Mouse (Mus musculus) liver, postnatal 0 days (tissue): ENCODE measurements around the gene Msl1. TPM values are rescaled to one million over a fixed set of nuclear protein-coding genes. Genes with fewer than 3 reads are reported as not detected.
A peak's percentile ranks its signal among the peaks of the same experiment; 100 is the strongest.

Experiments
- ATAC-seq: fragments of 200-750 bp; cut with Nextera tagmentation; 2 replicates; pipeline ENCODE4 v1.8.0; 2017; ENCODE audit warnings: mild to moderate bottlenecking, moderate library complexity
- DNase-seq: peaks from one replicate; pipeline ENCODE4 v3.0.0-alpha.2; 2016
- H3K27ac ChIP-seq: fragments of 300-500 bp; sonication (generic); 2 replicates; pipeline ENCODE4 v1.5.1; 2014; ENCODE audit warnings: antibody characterized with exemption, moderate library complexity, mild to moderate bottlenecking, low read depth
- H3K27me3 ChIP-seq: fragments of 300-500 bp; sonication (generic); 2 replicates; pipeline ENCODE4 v1.6.1; 2014; ENCODE audit warnings: low read length, control low read depth, mixed read lengths; ENCODE audit not compliant: insufficient read depth
- H3K36me3 ChIP-seq: fragments of 300-500 bp; sonication (generic); replicated peaks from 2 replicates; pipeline ENCODE4 v1.6.1; 2014; ENCODE audit warnings: mild to moderate bottlenecking, control low read depth, low read length, moderate library complexity, mixed read lengths; ENCODE audit not compliant: insufficient read depth
- H3K4me1 ChIP-seq: fragments of 300-500 bp; sonication (generic); 2 replicates; pipeline ENCODE4 v1.6.1; 2014; ENCODE audit warnings: antibody characterized with exemption, mild to moderate bottlenecking, control low read depth; ENCODE audit not compliant: insufficient read depth
- H3K4me2 ChIP-seq: fragments of 300-500 bp; sonication (generic); 2 replicates; pipeline ENCODE4 v1.6.1; 2014; ENCODE audit warnings: low read depth, mild to moderate bottlenecking, low read length, moderate library complexity, mixed read lengths
- H3K4me3 ChIP-seq: fragments of 300-500 bp; sonication (generic); 2 replicates; pipeline ENCODE4 v1.5.1; 2014; ENCODE audit warnings: low read depth, low read length
- H3K9ac ChIP-seq: fragments of 300-500 bp; sonication (generic); replicated peaks from 2 replicates; pipeline ENCODE4 v1.6.1; 2014; ENCODE audit warnings: mild to moderate bottlenecking, moderate library complexity
- H3K9me3 ChIP-seq: fragments of 300-500 bp; sonication (generic); 2 replicates; pipeline ENCODE4 v1.6.1; 2016; ENCODE audit warnings: mild to moderate bottlenecking, control low read depth, low read length, mixed read lengths
- CTCF ChIP-seq: sonication (generic); IDR thresholded peaks from 2 replicates; pipeline ENCODE4 v1.5.1; 2016; ENCODE audit warnings: antibody characterized with exemption, low read depth
- EP300 ChIP-seq: IDR thresholded peaks from 2 replicates; pipeline ENCODE4 v1.6.1; 2016; ENCODE audit warnings: antibody characterized with exemption, low read depth, mild to moderate bottlenecking
- WGBS: fragments of 180-500 bp; shearing (Covaris S2); extraction: QIAGEN DNeasy Blood & Tissue Kit; methylation state at CpG from one replicate; pipeline ENCODE4 v1.1.7; 2014; ENCODE audit not compliant: insufficient replicate concordance; 5-methylcytosine and 5-hydroxymethylcytosine counted together
- polyA plus RNA-seq: library from polyadenylated mRNA; unstranded; fragments of >200 nt; fragmentation: Nextera tagmentation; extraction: Ambion mirVana; gene quantifications from 2 replicates; pipeline ENCODE4 v1.2.1, GENCODE M21; 2015

Msl1 gene
- polyA plus RNA-seq, 1 experiment from 2014 or later: 5.4 TPM

DNA sequence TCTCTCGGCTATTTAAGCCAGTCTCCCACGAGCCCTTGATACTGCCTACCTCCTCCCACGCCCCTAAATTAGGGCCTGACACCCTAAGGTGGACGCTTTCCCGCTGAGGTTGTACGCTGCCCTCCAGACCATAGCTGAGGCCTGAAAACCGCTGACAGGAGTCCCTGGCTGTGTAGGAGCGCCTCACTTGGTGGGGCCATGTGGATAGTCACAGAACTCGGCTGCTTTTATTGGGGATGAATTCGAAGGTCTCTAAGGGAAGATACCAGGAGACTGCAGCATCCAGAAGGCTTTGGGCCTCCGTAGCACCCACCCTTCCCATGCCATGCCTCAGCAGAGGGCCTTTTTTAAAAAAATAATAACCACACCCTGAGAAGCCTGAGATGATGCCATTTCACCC, 42.6 kb downstream of the Msl1 start:
- Histone ChIP-seq H3K36me3 (peaks cover 11% of the 10 kb centered on the region), H3K27ac (no peak overlapping the region), H3K4me1 (peaks cover 12% of the 10 kb centered on the region), H3K4me2 (peak overlapping the region; percentile 85; the same call in 1 of the 2 replicates), H3K4me3 (no peak overlapping the region), H3K27me3 (peaks cover 19% of the 10 kb centered on the region), H3K9me3 (no peaks in the 10 kb centered on the region), H3K9ac (no peak overlapping the region)
- ATAC-seq (no peak), DNase-seq (no peak)
- TF ChIP-seq CTCF: no peak
- TF ChIP-seq EP300: no peak
- 66% methylated on average over 11 of the region's 11 CpGs for WGBS

DNA sequence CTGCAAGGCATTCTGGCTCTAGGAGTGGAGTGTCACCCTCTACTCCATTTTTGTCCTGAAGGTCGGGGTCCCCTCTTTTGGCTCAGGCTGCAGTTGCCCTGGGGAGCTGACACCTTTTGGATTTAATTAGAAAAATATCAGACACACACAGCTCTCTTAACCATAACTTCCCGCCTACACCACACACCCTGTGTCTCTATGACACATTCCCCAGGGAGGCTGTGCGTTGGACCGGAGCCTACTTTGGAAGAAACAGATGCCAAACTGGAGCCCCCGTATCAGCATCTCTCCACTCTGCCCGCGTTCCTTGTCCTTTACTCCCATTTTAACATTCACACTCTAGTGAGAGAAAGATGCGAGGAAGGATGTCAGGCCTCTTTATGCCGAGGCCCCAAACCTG, 43.2 kb downstream of the Msl1 start:
- peaks cover 19% of the 10 kb centered on the region for H3K27me3 ChIP-seq

DNA sequence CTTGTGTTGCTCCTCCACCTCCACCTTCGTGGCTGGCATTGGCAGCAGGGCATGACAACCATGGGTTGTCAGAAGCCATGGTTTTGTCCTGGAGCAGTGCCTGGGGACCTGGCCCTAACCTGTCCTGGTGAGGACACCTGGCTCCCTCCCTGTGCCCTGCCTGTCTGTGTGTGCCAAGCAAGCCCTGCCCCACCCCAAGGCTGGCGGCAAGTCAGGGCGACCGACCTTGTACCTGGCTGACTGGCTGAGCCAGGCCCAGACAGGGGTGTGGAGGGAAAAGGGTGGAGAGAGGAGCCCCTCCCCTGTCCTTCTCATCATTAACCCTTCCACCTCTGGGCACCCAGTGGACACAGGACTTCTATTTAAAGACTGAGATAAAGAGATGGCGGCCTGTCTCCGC, 44.1 kb downstream of the Msl1 start:
- peaks cover 19% of the 10 kb centered on the region for H3K27me3 ChIP-seq
- no peak overlapping the region for H3K4me3 ChIP-seq
- H3K27ac ChIP-seq: no peak overlapping the region
- ATAC-seq: no peak
- H3K4me1 ChIP-seq: peaks cover 12% of the 10 kb centered on the region
- H3K9me3 ChIP-seq: no peaks in the 10 kb centered on the region
- H3K9ac ChIP-seq: no peak overlapping the region
- no peak for DNase-seq
- no peak for TF ChIP-seq CTCF
- TF ChIP-seq EP300: no peak
- H3K4me2 ChIP-seq: no peak overlapping the region
- H3K36me3 ChIP-seq: no peaks in the 10 kb centered on the region
- 65% methylated on average over 6 of the region's 6 CpGs for WGBS

More for the DNA sequence above, 43.2 kb downstream of the Msl1 start:
- Histone ChIP-seq H3K4me3 (no peak overlapping the region), H3K4me1 (peaks cover 12% of the 10 kb centered on the region), H3K4me2 (no peak overlapping the region), H3K36me3 (peaks cover 5% of the 10 kb centered on the region), H3K27ac (no peak overlapping the region), H3K9ac (no peak overlapping the region), H3K9me3 (no peaks in the 10 kb centered on the region)
- 72% methylated on average over 9 of the region's 9 CpGs for WGBS
- ATAC-seq: no peak
- TF ChIP-seq EP300: no peak
- TF ChIP-seq CTCF: no peak
- DNase-seq: no peak

DNA sequence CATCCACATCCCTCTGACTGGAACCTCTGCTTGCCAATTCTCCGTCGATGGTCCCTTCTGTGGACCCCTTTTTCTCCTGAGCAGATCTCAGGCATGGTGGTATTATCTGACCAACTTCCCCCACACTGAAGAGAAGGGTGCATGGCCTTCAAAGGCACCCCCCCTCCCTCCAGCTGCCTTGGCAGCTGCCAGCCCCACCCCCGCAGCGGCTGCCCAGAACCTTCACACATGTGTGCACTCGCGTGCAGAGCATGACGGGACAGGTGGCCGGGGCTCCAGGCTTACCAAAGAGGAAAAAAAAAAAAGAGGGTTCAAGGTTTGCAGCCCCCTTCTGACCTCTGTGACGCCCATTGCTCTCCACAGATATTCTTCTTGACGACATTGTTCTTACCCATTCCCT, 44.6 kb downstream of the Msl1 start:
- H3K4me1 ChIP-seq: peaks cover 12% of the 10 kb centered on the region
- H3K9me3 ChIP-seq: no peaks in the 10 kb centered on the region
- H3K27me3 ChIP-seq: peaks cover 19% of the 10 kb centered on the region
- no peak overlapping the region for H3K27ac ChIP-seq
- no peak overlapping the region for H3K4me2 ChIP-seq
- no peak overlapping the region for H3K9ac ChIP-seq
- DNase-seq (peak; percentile 56), ATAC-seq (no peak)
- WGBS: 56% methylated on average over 10 of the region's 10 CpGs
- TF ChIP-seq CTCF (no peak), EP300 (no peak)
- no peaks in the 10 kb centered on the region for H3K36me3 ChIP-seq
- no peak overlapping the region for H3K4me3 ChIP-seq

DNA sequence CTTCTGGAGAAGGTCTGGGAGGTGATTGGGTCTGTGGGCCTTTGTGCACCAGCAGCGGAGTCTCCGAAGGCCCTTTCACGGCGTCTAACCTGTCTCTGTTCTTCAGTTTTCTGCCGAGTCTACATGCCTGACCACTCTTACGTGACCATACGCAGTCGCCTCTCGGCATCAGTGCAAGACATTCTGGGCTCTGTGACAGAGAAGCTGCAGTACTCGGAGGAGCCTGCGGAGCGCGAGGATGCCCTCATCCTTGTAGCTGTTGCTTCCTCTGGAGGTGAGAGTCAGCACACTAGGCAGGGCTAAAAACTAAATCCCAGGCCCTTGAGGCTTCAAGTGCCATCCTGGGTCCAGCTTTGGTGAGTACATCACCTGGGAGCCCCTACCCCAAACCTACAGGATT, 50.7 kb downstream of the Msl1 start:
- Histone ChIP-seq H3K9ac (no peak overlapping the region), H3K27me3 (no peaks in the 10 kb centered on the region), H3K36me3 (no peaks in the 10 kb centered on the region), H3K4me2 (no peak overlapping the region), H3K27ac (no peak overlapping the region), H3K9me3 (no peaks in the 10 kb centered on the region), H3K4me3 (no peak overlapping the region), H3K4me1 (peaks cover 4% of the 10 kb centered on the region; the same call in 1 of the 2 replicates)
- TF ChIP-seq CTCF: no peak
- no peak for TF ChIP-seq EP300
- WGBS: 69% methylated on average over 13 of the region's 13 CpGs
- ATAC-seq (no peak), DNase-seq (no peak)

DNA sequence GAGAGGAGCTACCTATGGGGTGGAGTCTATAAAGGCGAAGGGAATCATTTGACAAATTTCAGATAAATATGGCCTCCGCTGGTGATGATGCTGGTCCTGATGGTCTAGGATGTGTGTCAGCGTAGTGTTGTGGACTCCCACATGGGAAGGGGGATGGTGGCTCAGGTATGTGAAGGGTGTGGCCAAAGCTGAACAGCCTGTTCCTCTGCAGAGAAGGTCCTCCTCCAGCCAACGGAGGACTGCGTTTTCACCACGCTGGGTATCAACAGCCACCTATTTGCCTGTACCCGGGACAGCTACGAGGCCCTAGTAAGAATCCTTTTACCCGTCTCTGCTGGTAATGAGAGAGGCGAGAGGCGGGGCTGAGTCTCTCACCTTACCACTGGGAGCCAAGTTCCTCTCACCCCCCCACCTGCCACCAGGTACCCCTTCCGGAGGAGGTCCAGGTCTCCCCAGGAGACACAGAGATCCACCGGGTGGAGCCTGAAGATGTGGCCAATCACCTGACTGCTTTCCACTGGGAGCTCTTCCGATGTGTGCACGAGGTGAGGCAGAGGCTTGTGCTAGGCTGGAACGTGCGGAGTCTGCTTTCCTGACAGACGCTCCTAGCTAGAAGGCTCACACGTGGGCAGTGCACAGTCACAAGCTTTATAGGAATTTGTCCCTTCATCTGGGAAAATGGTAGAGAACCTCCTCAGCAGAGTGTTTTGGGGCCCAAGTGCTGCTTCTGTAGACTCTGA, 51.7 kb downstream of the Msl1 start:
- no peak for TF ChIP-seq CTCF
- no peak for TF ChIP-seq EP300
- WGBS: 69% methylated on average over 19 of the region's 19 CpGs
- ATAC-seq: no peak

More for the DNA sequence above, 51.7 kb downstream of the Msl1 start:
- H3K36me3 ChIP-seq: no peaks in the 10 kb centered on the region
- H3K9me3 ChIP-seq: no peaks in the 10 kb centered on the region
- H3K9ac ChIP-seq: no peak overlapping the region
- H3K27me3 ChIP-seq: no peaks in the 10 kb centered on the region
- no peak overlapping the region for H3K4me3 ChIP-seq
- DNase-seq: no peak
- H3K4me1 ChIP-seq: peaks cover 4% of the 10 kb centered on the region; the same call in 1 of the 2 replicates
- no peak overlapping the region for H3K4me2 ChIP-seq
- no peak overlapping the region for H3K27ac ChIP-seq
